Comparison of ENCODE assay signal across 34 mouse cellular contexts in the genomic region with DNA sequence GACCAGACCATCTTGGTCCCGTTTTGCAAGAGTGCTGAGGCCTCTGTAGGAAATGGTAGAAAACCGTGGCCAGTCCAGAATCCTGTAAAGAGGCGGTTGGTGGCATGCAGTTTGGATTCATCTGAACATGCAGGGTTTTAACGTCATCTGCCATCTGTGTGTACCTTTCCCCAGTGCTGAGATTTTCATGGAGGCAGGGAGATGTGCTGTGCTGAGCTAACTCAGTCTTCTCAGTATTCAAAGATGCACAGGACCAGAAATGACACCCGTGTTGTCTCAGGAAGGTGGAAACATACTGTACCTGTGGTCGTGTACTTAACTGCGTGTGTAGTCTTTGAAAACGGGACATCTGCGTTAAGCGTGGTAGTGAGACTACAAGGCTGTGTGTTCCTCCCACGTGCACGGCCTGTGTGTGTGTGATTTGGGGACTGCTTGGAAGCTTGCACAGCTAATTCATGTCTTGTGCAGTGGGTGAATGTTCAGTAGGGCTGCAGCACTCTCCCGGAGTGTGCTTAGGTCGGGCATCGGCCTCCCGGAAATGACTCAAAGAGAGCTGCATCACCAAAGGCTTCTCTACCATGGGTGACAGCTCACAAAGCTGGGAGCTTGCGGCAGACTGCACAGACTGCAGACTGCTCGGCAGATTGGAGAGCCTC. TPM values are rescaled to one million over a fixed set of nuclear protein-coding genes. Genes with fewer than 3 reads are reported as not detected.
DNase-seq lines count a peak whose midpoint lies in the region; ATAC-seq lines count a peak whose summit lies in the region.
"Had no signal": no experiment of that assay in that cellular context is flagged by ENCODE, and none has a peak within 500 bp of the region (broad histone marks: within the 10 kb centered on the region; RNA-seq: fewer than 3 reads in every experiment).

No protein-coding gene starts in this region.

- H3K9me3 ChIP-seq in megakaryocyte, embryonic 14.5 days: peaks cover 19% of the 10 kb centered on the region
- H3K9me3 ChIP-seq in kidney, embryonic 16.5 days (ENCODE audit: low read length): no peaks in the 10 kb centered on the region; the same call in 1 of the 2 replicates
- H3K9me3 ChIP-seq: embryonic facial prominence, embryonic 13.5 days; forebrain, embryonic 12.5 days; heart, embryonic 12.5 days; limb, embryonic 10.5 days; liver, embryonic 15.5 days had no signal

- H3K27me3 ChIP-seq in megakaryocyte, embryonic 14.5 days (replicated peaks): peaks cover 13% of the 10 kb centered on the region
- no peaks in the 10 kb centered on the region for H3K27me3 ChIP-seq in kidney, embryonic 16.5 days (ENCODE audit: insufficient read depth, low read length)
- H3K27me3 ChIP-seq: embryonic facial prominence, embryonic 13.5 days; forebrain, embryonic 12.5 days; heart, embryonic 12.5 days had no signal

- DNase-seq in layer of hippocampus, adult 11-12 months (ENCODE audit: low spot score): peak; percentile 61
- peak; percentile 65 to 67 for DNase-seq in layer of hippocampus, adult 8-10 months (ENCODE audit: low spot score in 2 of 2)
- DNase-seq in left cerebral cortex, postnatal 36 days (ENCODE audit: low spot score in 2 of 2): peak; percentile 61 to 72
- DNase-seq in urinary bladder, adult 2 months (ENCODE audit: low spot score): no peak
- DNase-seq: adrenal gland, postnatal 10 days; cerebellum, adult 2 months; cerebellum, postnatal 25 days; embryo, embryonic 11 days; gastrocnemius, postnatal 25 days; heart, adult 18-20 months; heart, postnatal 10 days; kidney, postnatal 4 days; liver; thymus, adult 18-20 months; thymus, postnatal 36 days had no signal

- ATAC-seq in megakaryocyte, adult 5-6 weeks (ENCODE audit: poor library complexity, severe bottlenecking): no peak
- no peak for ATAC-seq in kidney, embryonic 16.5 days (ENCODE audit: low FRiP score, low TSS enrichment)
- ATAC-seq: hindbrain, postnatal 0 days; intestine, embryonic 16.5 days had no signal

- WGBS in kidney, embryonic 16.5 days: 95% methylated on average over 18 of the region's 18 CpGs

- no peak overlapping the region for H3K4me2 ChIP-seq in kidney, embryonic 16.5 days (replicated peaks; ENCODE audit: low read depth, low read length)
- H3K4me2 ChIP-seq: embryonic facial prominence, embryonic 13.5 days; forebrain, embryonic 12.5 days; heart, embryonic 12.5 days; liver, embryonic 15.5 days; midbrain, embryonic 11.5 days had no signal

- intact Hi-C loops in left cerebral cortex, postnatal 36 days (cut with DNase I): no loop called here

- no peak overlapping the region for H3K27ac ChIP-seq in kidney, embryonic 16.5 days (ENCODE audit: low read length)
- H3K27ac ChIP-seq: embryonic facial prominence, embryonic 13.5 days; forebrain, embryonic 12.5 days; hindbrain, postnatal 0 days; limb, embryonic 10.5 days; liver, embryonic 15.5 days; macrophage had no signal

- H3K4me1 ChIP-seq in megakaryocyte, embryonic 14.5 days: peaks cover 51% of the 10 kb centered on the region
- peaks cover 14% of the 10 kb centered on the region for H3K4me1 ChIP-seq in kidney, embryonic 16.5 days (ENCODE audit: insufficient read depth, low read length)

- H3K4me3 ChIP-seq in megakaryocyte, embryonic 14.5 days (replicated peaks): peak overlapping the region; percentile 6
- H3K4me3 ChIP-seq in kidney, embryonic 16.5 days (ENCODE audit: low read length): no peak overlapping the region
- H3K4me3 ChIP-seq: embryonic facial prominence, embryonic 13.5 days; erythroblast, embryonic 14.5 days; forebrain, embryonic 12.5 days; heart, embryonic 12.5 days; limb, embryonic 10.5 days; liver, embryonic 15.5 days had no signal

- peaks cover 20% of the 10 kb centered on the region for H3K36me3 ChIP-seq in megakaryocyte, embryonic 14.5 days (replicated peaks; ENCODE audit: low read length)
- H3K36me3 ChIP-seq in kidney, embryonic 16.5 days (ENCODE audit: insufficient read depth, low read length): peaks cover 9% of the 10 kb centered on the region
- H3K36me3 ChIP-seq: liver, embryonic 15.5 days had no signal

- no peak overlapping the region for H3K9ac ChIP-seq in kidney, embryonic 16.5 days (replicated peaks; ENCODE audit: low read length)
- H3K9ac ChIP-seq: embryonic facial prominence, embryonic 13.5 days; forebrain, embryonic 12.5 days; heart, embryonic 12.5 days; liver, embryonic 15.5 days had no signal

RNA-seq across cellular contexts. Expression of a gene that starts 5.8 kb away (rescaled TPM):
- polyA plus RNA-seq in megakaryocyte, embryonic 14.5 days (2012; ENCODE audit: insufficient read depth, low replicate concordance): 0.54 and 0.75 TPM in 2 replicates
- total RNA-seq in megakaryocyte, adult 5-6 weeks (2015): 3.2 and 5.5 TPM in 2 replicates
- 4.2 and 4.6 TPM in 2 replicates for total RNA-seq in megakaryocyte, adult 5-6 weeks (2017)
- 10 to 100 TPM; 41.2 to 46.5 (median 43.2) TPM for total RNA-seq in layer of hippocampus, adult 8-10 months (2022)
- 10 to 100 TPM; 36.1 to 39.1 TPM for total RNA-seq in left cerebral cortex, postnatal 36 days (2021)
- 7.0 and 7.4 TPM in 2 replicates for polyA plus RNA-seq in kidney, embryonic 16.5 days (2015; fragmentation: Nextera tagmentation; extraction: Ambion mirVana)
- 5.2 and 6.0 TPM in 2 replicates for polyA plus RNA-seq in urinary bladder, adult 2 months (2012; rRNA removed)

RNA-seq across cellular contexts. Expression of a gene that starts 5.9 kb away (rescaled TPM):
- 52.5 and 97.9 TPM in 2 replicates for polyA plus RNA-seq in megakaryocyte, embryonic 14.5 days (2012; ENCODE audit: insufficient read depth, low replicate concordance)
- total RNA-seq in megakaryocyte, adult 5-6 weeks (2015): 439 and 533 TPM in 2 replicates
- total RNA-seq in megakaryocyte, adult 5-6 weeks (2017): 536 and 608 TPM in 2 replicates
- 100 to 1,000 TPM; 152 to 188 (median 166) TPM for total RNA-seq in layer of hippocampus, adult 8-10 months (2022)
- total RNA-seq in left cerebral cortex, postnatal 36 days (2021): 100 to 1,000 TPM; 163 to 172 TPM
- 619 and 638 TPM in 2 replicates for polyA plus RNA-seq in kidney, embryonic 16.5 days (2015; fragmentation: Nextera tagmentation; extraction: Ambion mirVana)
- 198 and 224 TPM in 2 replicates for polyA plus RNA-seq in urinary bladder, adult 2 months (2012; rRNA removed)

RNA-seq across cellular contexts. Expression of a gene that starts 22.3 kb away (rescaled TPM):
- 2.3 and 13.9 TPM in 2 replicates for polyA plus RNA-seq in megakaryocyte, embryonic 14.5 days (2012; ENCODE audit: insufficient read depth, low replicate concordance)
- 3.3 and 4.9 TPM in 2 replicates for total RNA-seq in megakaryocyte, adult 5-6 weeks (2015)
- total RNA-seq in megakaryocyte, adult 5-6 weeks (2017): 4.5 and 6.6 TPM in 2 replicates
- 10 to 100 TPM; 15.6 to 25.8 (median 19.3) TPM for total RNA-seq in layer of hippocampus, adult 8-10 months (2022)
- 10 to 100 TPM; 12.6 to 19.1 TPM for total RNA-seq in left cerebral cortex, postnatal 36 days (2021)
- 27.3 and 29.6 TPM in 2 replicates for polyA plus RNA-seq in kidney, embryonic 16.5 days (2015; fragmentation: Nextera tagmentation; extraction: Ambion mirVana)
- 25.0 and 33.0 TPM in 2 replicates for polyA plus RNA-seq in urinary bladder, adult 2 months (2012; rRNA removed)

RNA-seq across cellular contexts. Expression of a gene that starts 23.3 kb away (rescaled TPM):
- polyA plus RNA-seq in megakaryocyte, embryonic 14.5 days (2012; ENCODE audit: insufficient read depth, low replicate concordance): 17.3 and 46.0 TPM in 2 replicates
- 10.6 and 10.9 TPM in 2 replicates for total RNA-seq in megakaryocyte, adult 5-6 weeks (2015)
- total RNA-seq in megakaryocyte, adult 5-6 weeks (2017): 28.8 and 31.0 TPM in 2 replicates
- 10 to 100 TPM; 83.3 to 97.9 (median 92.6) TPM for total RNA-seq in layer of hippocampus, adult 8-10 months (2022)
- 100 to 1,000 TPM; 107 to 114 TPM for total RNA-seq in left cerebral cortex, postnatal 36 days (2021)
- polyA plus RNA-seq in kidney, embryonic 16.5 days (2015; fragmentation: Nextera tagmentation; extraction: Ambion mirVana): 4.8 and 7.0 TPM in 2 replicates
- 48.7 and 51.4 TPM in 2 replicates for polyA plus RNA-seq in urinary bladder, adult 2 months (2012; rRNA removed)

RNA-seq across cellular contexts. Expression of a gene that starts 56.2 kb away (rescaled TPM):
- not detected in 2 replicates for polyA plus RNA-seq in megakaryocyte, embryonic 14.5 days (2012; ENCODE audit: insufficient read depth, low replicate concordance)
- 0.04 TPM in 1 of 2 replicates, not detected in the other for total RNA-seq in megakaryocyte, adult 5-6 weeks (2015)
- not detected in 2 replicates for total RNA-seq in megakaryocyte, adult 5-6 weeks (2017)
- total RNA-seq in layer of hippocampus, adult 8-10 months (2022): 10 to 100 TPM; 48.3 to 55.8 (median 50.0) TPM
- 10 to 100 TPM; 94.8 to 99.4 TPM for total RNA-seq in left cerebral cortex, postnatal 36 days (2021)
- not detected in 2 replicates for polyA plus RNA-seq in kidney, embryonic 16.5 days (2015; fragmentation: Nextera tagmentation; extraction: Ambion mirVana)
- 2.9 and 3.2 TPM in 2 replicates for polyA plus RNA-seq in urinary bladder, adult 2 months (2012; rRNA removed)
- total RNA-seq: gastrocnemius, postnatal 25 days; heart, adult 18-20 months; heart, postnatal 10 days; MEL; monocyte, adult 5-6 weeks; neutrophil, adult 5-6 weeks had no signal
- polyA plus RNA-seq: C2C12; erythroblast, embryonic 14.5 days; heart, embryonic 12.5 days; kidney, embryonic 14.5 days; limb, embryonic 10.5 days; liver, embryonic 15.5 days; macrophage; stomach, embryonic 16.5 days had no signal

Comparison
In these comparisons a context has a peak if more than half of its experiments do, and no peak if none do; other contexts are left out.
1. RNA of a gene that starts 5.8 kb away (total RNA-seq): 41.2 to 46.5 TPM in layer of hippocampus, adult 8-10 months and 36.1 to 39.1 TPM in left cerebral cortex, postnatal 36 days; 3.2 to 5.5 TPM in megakaryocyte, adult 5-6 weeks; every median in the first group is over 4 times any median in the second.